Mouse (Mus musculus) neural tube, embryonic 12.5 days (tissue): ENCODE results near the gene Ctdsp1. TPM values are rescaled to one million over a fixed set of nuclear protein-coding genes. Genes with fewer than 3 reads are reported as not detected.
A peak's percentile ranks its signal among the peaks of the same experiment; 100 is the strongest.

Experiments
- ATAC-seq: fragments of 200-750 bp; cut with Nextera tagmentation; 2 replicates; pipeline ENCODE4 v1.8.0; 2017; ENCODE audit warnings: low read depth, mild to moderate bottlenecking, moderate TSS enrichment, moderate library complexity; ENCODE audit not compliant: low FRiP score
- H3K27ac ChIP-seq: fragments of 300-500 bp; sonication (generic); 2 replicates; pipeline ENCODE4 v1.5.1; 2016
- H3K27me3 ChIP-seq: fragments of 300-500 bp; sonication (generic); replicated peaks from 2 replicates; pipeline ENCODE4 v1.6.1; 2016; ENCODE audit warnings: mild to moderate bottlenecking
- H3K36me3 ChIP-seq: fragments of 300-500 bp; sonication (generic); 2 replicates; pipeline ENCODE4 v1.6.1; 2016; ENCODE audit warnings: mild to moderate bottlenecking
- H3K4me1 ChIP-seq: fragments of 300-500 bp; sonication (generic); 2 replicates; pipeline ENCODE4 v1.6.1; 2016
- H3K4me2 ChIP-seq: fragments of 300-500 bp; sonication (generic); replicated peaks from 2 replicates; pipeline ENCODE4 v1.6.1; 2016; ENCODE audit warnings: mild to moderate bottlenecking
- H3K4me3 ChIP-seq: fragments of 300-500 bp; sonication (generic); 2 replicates; pipeline ENCODE4 v1.5.1; 2016
- H3K9ac ChIP-seq: fragments of 300-500 bp; sonication (generic); 2 replicates; pipeline ENCODE4 v1.6.1; 2016; ENCODE audit warnings: mild to moderate bottlenecking
- H3K9me3 ChIP-seq: fragments of 300-500 bp; sonication (generic); 2 replicates; pipeline ENCODE4 v1.6.1; 2016; ENCODE audit warnings: mild to moderate bottlenecking
- WGBS: fragments of 180-500 bp; shearing (Covaris S2); methylation state at CpG from one replicate; pipeline ENCODE4 v1.1.7; 2016; 5-methylcytosine and 5-hydroxymethylcytosine counted together
- polyA plus RNA-seq: library from polyadenylated mRNA; unstranded; fragments of >200 nt; fragmentation: Nextera tagmentation; extraction: Ambion mirVana; gene quantifications from 2 replicates; pipeline ENCODE4 v1.2.1, GENCODE M21; 2016

Ctdsp1 gene
- polyA plus RNA-seq, 1 experiment from 2014 or later: 31.3 TPM

DNA sequence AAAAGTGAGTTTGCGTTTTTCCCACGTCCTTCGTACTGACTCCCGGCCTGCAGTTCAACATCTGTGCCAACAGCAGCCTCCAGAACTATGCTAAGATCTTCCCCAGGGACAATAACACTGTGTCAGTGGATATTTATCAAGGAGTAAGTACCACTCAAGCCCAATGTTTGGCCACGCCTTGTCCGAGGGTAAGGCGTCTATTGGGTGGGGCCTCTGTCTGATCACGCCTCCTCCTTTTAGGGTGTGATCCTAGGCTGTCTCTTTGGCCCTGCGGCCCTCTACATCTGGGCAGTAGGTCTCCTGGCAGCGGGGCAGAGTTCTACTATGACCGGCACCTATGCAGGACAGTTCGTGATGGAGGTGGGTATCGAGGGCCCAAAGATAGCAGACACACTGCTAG, 7.9 kb upstream of the Ctdsp1 start:
- WGBS: 85% methylated on average over 13 of the region's 13 CpGs
- Histone ChIP-seq H3K4me3 (no peak overlapping the region), H3K9me3 (no peaks in the 10 kb centered on the region), H3K36me3 (no peaks in the 10 kb centered on the region), H3K4me2 (no peak overlapping the region), H3K27me3 (no peaks in the 10 kb centered on the region), H3K9ac (no peak overlapping the region), H3K4me1 (no peaks in the 10 kb centered on the region), H3K27ac (no peak overlapping the region)
- no peak for ATAC-seq

DNA sequence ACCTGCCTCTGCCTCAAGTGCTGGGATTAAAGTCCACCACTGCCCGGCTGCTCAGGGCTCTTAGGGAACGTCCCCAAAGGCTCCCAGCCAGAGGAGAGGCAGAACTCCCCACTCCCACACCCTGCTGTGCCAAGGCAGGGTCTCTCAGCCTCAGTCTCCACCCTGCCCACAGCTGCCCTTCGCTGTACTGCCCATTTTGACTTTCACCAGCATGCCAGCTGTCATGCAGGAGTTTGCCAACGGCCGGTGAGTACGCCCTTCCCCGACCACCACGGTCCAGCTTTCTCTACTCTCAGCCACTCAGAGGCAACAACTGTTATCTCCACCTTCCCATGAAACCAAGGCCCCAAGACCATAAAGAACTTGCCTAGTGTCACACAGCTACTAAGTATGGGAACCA, 6.8 kb upstream of the Ctdsp1 start:
- Histone ChIP-seq H3K4me1 (peaks cover under 1% of the 10 kb centered on the region; the same call in 1 of the 2 replicates), H3K4me3 (no peak overlapping the region), H3K9me3 (no peaks in the 10 kb centered on the region), H3K36me3 (no peaks in the 10 kb centered on the region), H3K27ac (no peak overlapping the region), H3K4me2 (no peak overlapping the region), H3K9ac (no peak overlapping the region), H3K27me3 (peaks cover 2% of the 10 kb centered on the region)
- no peak for ATAC-seq
- 85% methylated on average over 8 of the region's 8 CpGs for WGBS

DNA sequence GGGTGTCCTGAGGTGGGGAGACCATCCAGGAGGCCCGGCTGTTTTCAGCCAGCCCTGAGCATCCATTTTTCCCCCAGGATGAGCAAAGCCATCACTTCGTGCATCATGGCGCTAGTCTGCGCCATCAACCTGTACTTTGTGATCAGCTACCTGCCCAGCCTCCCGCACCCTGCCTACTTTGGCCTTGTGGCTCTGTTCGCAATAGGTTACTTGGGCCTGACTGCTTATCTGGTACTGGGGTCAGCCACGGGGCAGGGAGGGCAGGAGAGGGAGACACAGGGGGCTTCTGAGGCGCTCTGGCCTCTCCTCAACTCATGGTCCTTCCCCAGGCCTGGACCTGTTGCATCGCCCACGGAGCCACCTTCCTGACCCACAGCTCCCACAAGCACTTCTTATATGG, 6.2 kb upstream of the Ctdsp1 start:
- H3K9me3 ChIP-seq: no peaks in the 10 kb centered on the region
- no peak overlapping the region for H3K27ac ChIP-seq
- H3K4me3 ChIP-seq: no peak overlapping the region
- 89% methylated on average over 10 of the region's 10 CpGs for WGBS
- no peak for ATAC-seq
- H3K36me3 ChIP-seq: no peaks in the 10 kb centered on the region
- H3K9ac ChIP-seq: no peak overlapping the region
- H3K4me1 ChIP-seq: peaks cover 6% of the 10 kb centered on the region
- H3K4me2 ChIP-seq: no peak overlapping the region
- peaks cover 6% of the 10 kb centered on the region for H3K27me3 ChIP-seq

DNA sequence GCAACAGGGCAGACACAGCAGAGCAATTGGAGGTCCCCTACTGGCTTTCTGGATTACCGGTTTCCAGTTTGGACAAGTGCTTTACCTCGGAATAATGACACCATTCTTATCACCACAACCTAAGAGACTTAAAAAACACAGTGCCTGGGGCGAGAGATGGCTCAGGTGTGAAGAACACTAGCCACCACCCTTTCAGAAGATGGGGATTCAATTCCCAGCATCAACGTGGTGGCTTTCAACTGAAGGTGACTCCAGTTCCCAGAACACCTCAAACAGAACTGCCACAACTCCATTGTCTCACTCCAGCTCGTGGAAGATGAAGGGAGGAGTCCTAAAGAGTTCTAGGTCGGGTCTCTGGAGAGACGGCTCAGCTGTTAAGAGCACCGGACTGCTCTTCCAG, 5.8 kb upstream of the Ctdsp1 start:
- Histone ChIP-seq H3K9ac (no peak overlapping the region), H3K36me3 (no peaks in the 10 kb centered on the region), H3K4me3 (no peak overlapping the region), H3K4me2 (no peak overlapping the region), H3K27me3 (peaks cover 6% of the 10 kb centered on the region), H3K27ac (no peak overlapping the region), H3K9me3 (no peaks in the 10 kb centered on the region), H3K4me1 (peaks cover 10% of the 10 kb centered on the region)
- ATAC-seq: no peak
- 91% methylated on average over 8 of the region's 8 CpGs for WGBS

DNA sequence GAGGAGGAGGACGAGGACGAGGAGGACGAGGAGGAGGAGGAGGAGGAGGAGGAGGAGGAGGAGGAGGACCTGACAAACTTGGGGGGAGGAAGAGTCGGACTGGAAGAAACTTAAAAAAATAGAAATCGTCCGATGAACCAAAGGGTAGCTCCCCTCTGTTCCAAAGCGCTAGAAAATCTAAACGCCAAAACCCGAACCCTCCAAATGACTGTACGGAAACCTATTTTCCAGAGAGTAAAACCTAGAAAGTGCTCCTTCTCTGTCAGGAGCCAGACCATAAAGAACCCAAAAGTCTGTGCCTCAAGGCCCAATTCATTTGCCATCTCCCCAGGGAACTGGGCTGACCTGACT, 5.0 kb upstream of the Ctdsp1 start:
- no peak for ATAC-seq
- Histone ChIP-seq H3K27me3 (peaks cover 6% of the 10 kb centered on the region), H3K9ac (peak overlapping the region; percentile 58), H3K27ac (peak overlapping the region; percentile 80; the same call in 1 of the 2 replicates), H3K4me1 (peaks cover 10% of the 10 kb centered on the region), H3K4me2 (peak overlapping the region; percentile 72), H3K9me3 (no peaks in the 10 kb centered on the region), H3K4me3 (peak overlapping the region; percentile 61), H3K36me3 (no peaks in the 10 kb centered on the region)
- 58% methylated on average over 7 of the region's 10 CpGs for WGBS

DNA sequence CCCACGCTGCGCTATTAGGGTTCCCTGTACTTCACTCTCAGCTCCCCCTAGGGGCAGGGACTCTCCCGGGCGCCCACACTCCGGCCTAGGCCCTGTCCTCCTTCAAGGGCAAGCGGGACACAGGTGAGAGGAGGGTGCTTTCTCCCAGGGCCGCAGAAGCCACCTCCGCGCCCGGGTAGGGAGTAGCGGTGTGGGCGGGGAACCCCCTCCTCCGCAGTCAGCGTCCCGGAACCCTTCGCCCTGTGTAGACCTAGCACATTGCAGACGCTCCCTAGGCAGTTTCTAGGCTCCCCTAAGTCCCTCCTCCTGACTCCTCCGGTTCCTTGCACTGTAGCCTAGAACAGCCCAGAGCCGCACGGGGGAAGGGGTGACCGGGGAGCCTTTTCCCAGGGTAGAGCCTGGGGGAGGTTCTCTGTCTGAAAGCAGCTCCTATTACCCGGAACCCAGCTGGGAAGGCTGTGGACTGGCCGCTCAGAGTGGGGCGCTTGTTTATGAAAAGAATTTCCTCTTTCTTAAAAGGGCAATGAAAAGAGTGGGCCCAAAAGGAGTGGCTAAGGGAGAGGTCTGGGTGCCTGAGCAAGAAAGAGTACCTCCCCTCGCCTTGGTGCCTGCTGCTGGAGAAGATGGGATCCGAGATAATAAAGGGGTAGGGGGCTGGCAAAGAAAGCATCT, 4.5 kb upstream of the Ctdsp1 start:
- peak; percentile 85 for ATAC-seq
- Histone ChIP-seq H3K27ac (peak overlapping the region; percentile 80), H3K4me1 (peaks cover 10% of the 10 kb centered on the region), H3K4me2 (peak overlapping the region; percentile 72), H3K9me3 (no peaks in the 10 kb centered on the region), H3K9ac (peak overlapping the region; percentile 58), H3K36me3 (no peaks in the 10 kb centered on the region), H3K4me3 (peak overlapping the region; percentile 61), H3K27me3 (peaks cover 6% of the 10 kb centered on the region)
- WGBS: under 1% methylated on average over 26 of the region's 26 CpGs

DNA sequence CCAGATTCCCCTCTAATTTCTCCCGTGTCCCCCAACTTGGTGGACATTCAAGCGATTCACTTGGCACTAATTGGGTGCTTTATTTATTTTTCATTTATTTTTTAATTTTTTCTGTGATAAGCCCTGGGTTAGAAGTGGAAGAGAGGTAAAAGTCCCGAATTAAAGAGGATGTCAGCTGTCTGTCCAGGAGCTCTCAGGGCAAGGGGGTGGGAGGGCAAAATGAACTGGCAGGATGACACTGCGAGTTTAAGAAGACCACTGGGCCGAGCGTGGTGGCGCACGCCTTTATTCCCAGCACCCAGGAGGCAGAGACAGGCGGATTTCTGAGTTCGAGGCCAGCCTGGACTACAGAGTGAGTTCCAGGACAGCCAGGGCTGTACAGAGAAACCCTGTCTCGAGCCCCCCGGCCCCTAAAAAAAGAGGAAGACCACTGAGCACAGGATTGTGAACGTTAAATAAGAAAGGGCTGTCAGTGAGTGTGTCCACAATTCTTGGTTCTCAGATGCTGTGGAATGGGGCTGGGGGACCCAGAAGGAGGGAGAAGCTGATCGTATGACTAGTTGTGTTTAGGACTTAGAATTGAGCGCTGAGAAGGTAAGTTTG, 3.8 kb upstream of the Ctdsp1 start:
- Histone ChIP-seq H3K9me3 (no peaks in the 10 kb centered on the region), H3K9ac (no peak overlapping the region), H3K27ac (no peak overlapping the region), H3K4me2 (peak overlapping the region; percentile 72), H3K4me3 (no peak overlapping the region), H3K36me3 (no peaks in the 10 kb centered on the region), H3K27me3 (peaks cover 6% of the 10 kb centered on the region), H3K4me1 (peaks cover 15% of the 10 kb centered on the region)
- WGBS: 55% methylated on average over 15 of the region's 15 CpGs
- ATAC-seq: no peak

DNA sequence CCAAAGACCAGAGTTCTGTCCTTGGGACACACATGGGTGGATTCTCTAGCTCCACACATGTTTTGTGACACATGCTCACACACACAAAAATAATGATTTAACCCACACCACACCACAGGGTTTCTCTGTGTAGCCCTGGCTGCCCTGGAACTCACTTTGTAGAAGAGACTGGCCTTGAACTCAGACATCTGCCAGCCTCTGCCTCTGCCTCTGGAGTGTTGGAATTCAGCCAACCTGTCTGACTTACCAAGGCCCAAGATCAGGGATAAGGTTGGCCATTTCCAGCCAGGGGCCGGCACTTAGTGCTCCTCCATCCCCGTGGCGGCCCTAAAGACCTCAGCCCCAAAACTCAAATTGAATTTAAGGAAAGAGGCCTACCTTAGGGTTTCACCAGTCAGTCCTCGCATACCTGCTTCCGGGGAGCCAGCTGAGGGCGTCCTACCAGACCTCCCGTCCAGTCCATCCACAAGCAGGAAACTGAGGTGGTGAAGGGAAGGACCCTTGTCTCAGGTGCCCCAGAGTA, 2.9 kb upstream of the Ctdsp1 start:
- Histone ChIP-seq H3K36me3 (peaks cover 2% of the 10 kb centered on the region; the same call in 1 of the 2 replicates), H3K27ac (no peak overlapping the region), H3K4me3 (no peak overlapping the region), H3K27me3 (peaks cover 6% of the 10 kb centered on the region), H3K9ac (no peak overlapping the region), H3K9me3 (no peaks in the 10 kb centered on the region), H3K4me1 (peaks cover 24% of the 10 kb centered on the region), H3K4me2 (no peak overlapping the region)
- ATAC-seq: no peak
- 76% methylated on average over 7 of the region's 7 CpGs for WGBS

DNA sequence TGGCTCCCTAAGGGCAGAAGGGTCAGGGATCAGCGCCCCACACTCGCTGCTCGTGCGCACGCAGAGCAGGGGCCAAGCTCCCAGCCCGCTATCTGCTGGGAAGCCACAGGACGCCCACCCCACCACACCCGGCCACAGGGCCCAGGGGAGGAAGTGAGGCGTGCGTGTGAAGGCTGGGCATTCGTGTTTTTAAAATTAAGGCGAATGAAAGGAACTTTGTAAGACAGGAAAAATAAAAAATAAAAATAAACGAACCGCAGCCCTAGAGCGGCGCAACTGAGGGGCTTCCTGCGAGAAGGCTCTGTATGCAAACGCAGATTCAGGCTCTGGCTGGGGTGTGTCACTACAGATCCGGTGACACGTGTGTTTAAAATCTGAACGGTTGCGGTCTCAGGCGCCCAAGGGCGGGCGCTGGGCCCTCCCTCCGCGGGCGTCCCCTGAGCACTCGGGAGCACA, 1.4 kb upstream of the Ctdsp1 start:
- Histone ChIP-seq H3K36me3 (peaks cover 14% of the 10 kb centered on the region; the same call in 1 of the 2 replicates), H3K4me1 (peaks cover 26% of the 10 kb centered on the region), H3K4me2 (peak overlapping the region; percentile 82), H3K9me3 (no peaks in the 10 kb centered on the region), H3K9ac (no peak overlapping the region), H3K27me3 (peaks cover 6% of the 10 kb centered on the region), H3K4me3 (peak overlapping the region; percentile 9; the same call in 1 of the 2 replicates), H3K27ac (no peak overlapping the region)
- no peak for ATAC-seq
- WGBS: 5% methylated on average over 29 of the region's 29 CpGs

DNA sequence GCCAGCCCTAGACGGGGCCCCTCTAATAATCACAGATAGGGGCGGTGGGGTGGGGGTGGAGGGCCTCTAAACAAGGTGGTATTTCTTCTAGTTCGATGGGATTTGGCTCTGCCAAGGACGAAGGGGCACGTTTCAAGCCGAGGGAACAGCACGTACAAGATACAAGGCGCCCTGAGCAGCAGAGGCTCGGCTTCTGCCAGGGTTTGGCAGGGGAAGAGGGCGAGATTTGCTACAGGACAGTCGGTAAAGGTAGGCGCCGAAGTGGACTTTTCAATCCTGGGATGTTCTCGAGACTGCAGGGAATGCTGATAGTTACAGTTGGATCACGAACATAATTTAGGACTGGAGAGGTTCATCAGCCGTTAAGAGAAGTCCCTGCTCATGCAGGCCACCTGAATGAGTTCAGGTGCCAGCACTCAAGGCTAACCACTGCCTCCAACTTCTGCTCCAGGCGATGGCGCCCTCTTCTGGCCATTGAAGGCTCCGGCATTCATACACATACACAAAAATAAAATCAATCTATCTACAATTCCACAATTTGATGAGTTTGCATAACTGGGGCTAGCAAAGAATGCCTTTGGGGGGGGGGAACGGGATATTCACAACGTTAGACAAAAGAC, 912 bp upstream of the Ctdsp1 start:
- ATAC-seq: no peak
- H3K9ac ChIP-seq: no peak overlapping the region
- 8% methylated on average over 21 of the region's 21 CpGs for WGBS
- H3K27me3 ChIP-seq: peaks cover 6% of the 10 kb centered on the region
- no peaks in the 10 kb centered on the region for H3K9me3 ChIP-seq
- peaks cover 19% of the 10 kb centered on the region; the same call in 1 of the 2 replicates for H3K36me3 ChIP-seq
- H3K4me2 ChIP-seq: peak overlapping the region; percentile 82
- H3K4me1 ChIP-seq: peaks cover 26% of the 10 kb centered on the region
- H3K4me3 ChIP-seq: peak overlapping the region; percentile 9; the same call in 1 of the 2 replicates
- no peak overlapping the region for H3K27ac ChIP-seq

DNA sequence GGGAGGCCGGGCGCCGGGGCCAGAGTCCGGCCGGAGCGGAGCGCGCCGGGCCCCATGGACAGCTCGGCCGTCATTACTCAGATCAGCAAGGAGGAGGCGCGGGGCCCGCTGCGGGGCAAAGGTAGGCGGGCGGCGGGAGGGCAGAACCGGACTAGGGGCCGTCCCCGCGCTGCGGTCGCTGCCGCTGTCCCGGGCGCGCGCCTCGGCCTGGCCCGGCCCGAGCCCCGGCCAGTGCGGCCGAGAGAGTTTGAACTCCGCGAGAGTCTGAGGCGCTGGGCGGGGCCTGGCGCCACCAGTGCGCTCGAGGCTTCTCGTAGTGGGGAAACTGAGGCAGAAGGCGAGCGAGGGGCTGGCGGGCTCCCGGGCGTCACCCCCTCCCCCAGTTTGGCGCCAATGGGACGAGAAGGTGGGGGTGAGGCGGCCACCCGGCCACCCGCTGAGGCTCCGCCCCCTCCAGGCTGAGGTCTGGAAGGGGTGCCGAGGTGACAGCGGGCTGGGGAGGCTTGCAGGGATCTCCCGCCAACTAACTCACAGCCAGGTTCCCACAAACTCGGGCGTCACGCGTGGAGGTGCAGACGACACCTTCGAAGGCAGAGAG, 634 bp downstream of the Ctdsp1 start:
- Histone ChIP-seq H3K27ac (peak overlapping the region; percentile 68; the same call in 1 of the 2 replicates), H3K9me3 (no peaks in the 10 kb centered on the region), H3K4me3 (peak overlapping the region; percentile 86), H3K4me2 (peak overlapping the region; percentile 82), H3K4me1 (peaks cover 26% of the 10 kb centered on the region), H3K27me3 (peaks cover 6% of the 10 kb centered on the region), H3K36me3 (peaks cover 19% of the 10 kb centered on the region; the same call in 1 of the 2 replicates), H3K9ac (peak overlapping the region; percentile 87)
- ATAC-seq: peak; percentile 58
- under 1% methylated on average over 63 of the region's 63 CpGs for WGBS
